Mouse (Mus musculus): ENCODE measurements at regions not wholly inside any gene's neighbourhood (a gene's known extent, or its start where the extent isn't known, plus 50 kb on each side); places are given as distances from the start of the nearest gene placed in this dataset.

- TF ChIP-seq CTCF (IDR thresholded peaks at IDR 0.05) (peak; percentile 9; the same call in 1 of the 2 replicates), EP300 (IDR thresholded peaks at IDR 0.05; ENCODE audit: insufficient read depth, low read depth, low read length) (no peak), POLR2A (IDR thresholded peaks at IDR 0.05; ENCODE audit: insufficient read depth, low read depth, low read length) (no peak)
Measured at GRCm38 (mm10) chr12:52408307-52408895, 95.4 kb upstream of the Arhgap5 start.

Measured in heart, adult 2 months (tissue).